Mouse (Mus musculus): ENCODE measurements at regions not wholly inside any gene's neighbourhood (a gene's known extent, or its start where the extent isn't known, plus 50 kb on each side); places are given as distances from the start of the nearest gene placed in this dataset.
A peak's percentile ranks its signal among the peaks of the same experiment; 100 is the strongest.

DNA sequence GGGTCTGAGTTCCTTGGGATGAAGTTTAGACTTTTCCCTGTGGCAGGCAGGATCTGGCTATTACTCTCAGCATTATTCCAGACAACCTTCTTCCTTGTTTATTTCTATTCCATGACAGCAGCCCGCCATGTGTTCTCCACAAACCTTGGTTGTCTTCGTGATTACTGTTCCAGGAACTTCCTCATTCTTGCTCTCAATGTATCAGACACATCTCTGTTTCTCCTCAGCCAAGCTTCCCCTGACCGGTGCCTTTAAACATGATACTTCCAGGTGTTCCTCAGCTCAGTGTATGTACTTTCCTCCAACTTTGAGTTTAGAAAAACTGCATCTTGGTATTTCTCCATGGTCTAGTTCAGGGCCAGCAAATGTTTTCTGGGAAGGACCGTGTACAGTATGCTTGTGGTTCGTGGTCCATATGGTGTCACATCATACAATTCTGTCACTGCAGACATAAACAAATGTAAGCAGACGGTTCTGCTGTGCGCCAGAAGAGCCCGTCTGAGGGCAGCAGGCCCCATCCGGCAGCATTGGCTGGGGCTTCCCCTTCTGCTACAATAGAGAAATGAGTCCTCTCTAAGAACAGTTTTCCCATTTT, 64.2 kb downstream of the Peg10 start:
- ATAC-seq, result peak; percentile 86
- peak; percentile 29 for DNase-seq
- no peaks in the 10 kb centered on the region for H3K4me1 ChIP-seq (ENCODE audit: insufficient read depth)
- no peak overlapping the region for H3K4me2 ChIP-seq (ENCODE audit: low read depth)
- no peaks in the 10 kb centered on the region for H3K9me3 ChIP-seq (ENCODE audit: low read length)
- 71% methylated on average over 9 of the region's 9 CpGs for WGBS
- TF ChIP-seq CTCF (IDR thresholded peaks at IDR 0.05; ENCODE audit: low read depth), result no peak
- no peaks in the 10 kb centered on the region for H3K36me3 ChIP-seq (ENCODE audit: insufficient read depth)
- H3K4me3 ChIP-seq (ENCODE audit: low read depth, low read length), result no peak overlapping the region
- no peak overlapping the region for H3K27ac ChIP-seq (ENCODE audit: low read depth, low read length)
- H3K27me3 ChIP-seq (ENCODE audit: insufficient read depth, low read length), result no peaks in the 10 kb centered on the region
- H3K9ac ChIP-seq, result no peak overlapping the region

- no peak for DNase-seq
- 75% methylated on average over 3 of the region's 3 CpGs for WGBS
- Histone ChIP-seq H3K9ac (no peak overlapping the region), H3K27ac (ENCODE audit: low read depth, low read length) (no peak overlapping the region), H3K9me3 (ENCODE audit: low read length) (no peaks in the 10 kb centered on the region), H3K4me1 (ENCODE audit: insufficient read depth) (no peaks in the 10 kb centered on the region), H3K27me3 (ENCODE audit: insufficient read depth, low read length) (no peaks in the 10 kb centered on the region), H3K36me3 (ENCODE audit: insufficient read depth) (no peaks in the 10 kb centered on the region), H3K4me2 (ENCODE audit: low read depth) (no peak overlapping the region), H3K4me3 (ENCODE audit: low read depth, low read length) (no peak overlapping the region)
- TF ChIP-seq CTCF (IDR thresholded peaks at IDR 0.05; ENCODE audit: low read depth), result no peak
- no peak for ATAC-seq
These were observed 66.1 kb downstream of the Peg10 start for GRCm38 (mm10) chr6:4813206-4813605.

- Histone ChIP-seq H3K27ac (ENCODE audit: low read depth, low read length) (no peak overlapping the region), H3K36me3 (ENCODE audit: insufficient read depth) (no peaks in the 10 kb centered on the region), H3K4me1 (ENCODE audit: insufficient read depth) (no peaks in the 10 kb centered on the region), H3K4me2 (ENCODE audit: low read depth) (no peak overlapping the region), H3K27me3 (ENCODE audit: insufficient read depth, low read length) (no peaks in the 10 kb centered on the region), H3K9me3 (ENCODE audit: low read length) (no peaks in the 10 kb centered on the region), H3K4me3 (ENCODE audit: low read depth, low read length) (no peak overlapping the region), H3K9ac (no peak overlapping the region)
- 90% methylated on average over 3 of the region's 3 CpGs for WGBS
- TF ChIP-seq CTCF (IDR thresholded peaks at IDR 0.05; ENCODE audit: low read depth), result no peak
- ATAC-seq (no peak), DNase-seq (no peak)
These were observed 69.8 kb downstream of the Peg10 start for GRCm38 (mm10) chr6:4816856-4817255.

GRCm38 (mm10) chr6:4841241-4841640, 61.5 kb upstream of the Ppp1r9a start:
- ATAC-seq (no peak), DNase-seq (peak; percentile 18)
- Histone ChIP-seq H3K9ac (no peak overlapping the region), H3K4me2 (ENCODE audit: low read depth) (no peak overlapping the region), H3K27me3 (ENCODE audit: insufficient read depth, low read length) (no peaks in the 10 kb centered on the region), H3K9me3 (ENCODE audit: low read length) (no peaks in the 10 kb centered on the region), H3K36me3 (ENCODE audit: insufficient read depth) (no peaks in the 10 kb centered on the region), H3K4me1 (ENCODE audit: insufficient read depth) (no peaks in the 10 kb centered on the region), H3K4me3 (ENCODE audit: low read depth, low read length) (no peak overlapping the region), H3K27ac (ENCODE audit: low read depth, low read length) (no peak overlapping the region)
- WGBS, result 19% methylated on average over 1 of the region's 1 CpGs
- TF ChIP-seq CTCF (IDR thresholded peaks at IDR 0.05; ENCODE audit: low read depth), result no peak

DNA sequence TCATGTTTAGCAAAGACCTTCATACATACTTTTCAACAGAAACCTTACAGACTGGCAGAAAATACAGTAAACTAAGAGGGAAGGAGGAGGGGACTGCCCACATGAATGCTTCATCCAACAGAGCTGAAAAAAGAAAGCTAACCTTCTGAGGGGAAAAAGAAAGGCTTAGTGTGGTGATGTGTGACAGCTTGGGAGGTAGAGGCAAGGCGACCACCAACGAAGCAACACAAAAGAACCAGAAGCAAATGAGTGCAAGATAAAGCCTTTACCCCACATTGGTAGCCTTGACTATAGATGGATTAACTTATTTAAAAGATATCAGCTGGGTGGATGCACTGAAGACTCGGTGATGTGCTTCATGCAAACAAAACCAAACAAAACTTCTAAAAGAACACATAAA, 53.0 kb upstream of the Ppp1r9a start:
- H3K4me2 ChIP-seq (ENCODE audit: low read depth), result no peak overlapping the region
- H3K4me1 ChIP-seq (ENCODE audit: insufficient read depth), result no peaks in the 10 kb centered on the region
- H3K9me3 ChIP-seq (ENCODE audit: low read length), result no peaks in the 10 kb centered on the region
- no peak for TF ChIP-seq CTCF (IDR thresholded peaks at IDR 0.05; ENCODE audit: low read depth)
- no peak overlapping the region for H3K4me3 ChIP-seq (ENCODE audit: low read depth, low read length)
- ATAC-seq (no peak), DNase-seq (no peak)
- H3K27me3 ChIP-seq (ENCODE audit: insufficient read depth, low read length), result no peaks in the 10 kb centered on the region
- H3K9ac ChIP-seq, result no peak overlapping the region
- H3K36me3 ChIP-seq (ENCODE audit: insufficient read depth), result no peaks in the 10 kb centered on the region
- 13% methylated on average over 3 of the region's 3 CpGs for WGBS
- H3K27ac ChIP-seq (ENCODE audit: low read depth, low read length), result no peak overlapping the region

DNA sequence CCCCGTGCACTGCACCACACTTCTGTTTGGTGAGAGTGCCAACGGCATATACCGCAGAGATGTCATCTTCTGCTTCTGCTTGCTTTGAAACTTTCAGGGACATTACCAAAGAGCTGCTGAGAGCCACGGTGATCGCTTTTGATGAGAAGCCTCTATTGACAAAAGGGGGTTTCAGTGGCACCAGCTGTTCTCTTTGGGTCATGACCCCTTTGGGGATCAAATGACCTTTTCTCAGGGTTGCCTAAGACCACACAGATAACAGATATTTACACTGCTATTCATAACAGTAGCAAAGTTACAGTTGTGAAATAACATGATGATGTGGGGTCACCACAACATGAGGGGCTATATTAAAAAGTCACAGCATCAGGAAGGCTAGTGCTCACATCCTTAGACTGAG, 51.7 kb upstream of the Ppp1r9a start:
- Histone ChIP-seq H3K4me1 (ENCODE audit: insufficient read depth) (no peaks in the 10 kb centered on the region), H3K9ac (no peak overlapping the region), H3K36me3 (ENCODE audit: insufficient read depth) (no peaks in the 10 kb centered on the region), H3K4me2 (ENCODE audit: low read depth) (no peak overlapping the region), H3K9me3 (ENCODE audit: low read length) (no peaks in the 10 kb centered on the region), H3K27ac (ENCODE audit: low read depth, low read length) (no peak overlapping the region), H3K27me3 (ENCODE audit: insufficient read depth, low read length) (no peaks in the 10 kb centered on the region), H3K4me3 (ENCODE audit: low read depth, low read length) (no peak overlapping the region)
- DNase-seq (no peak), ATAC-seq (no peak)
- 55% methylated on average over 5 of the region's 5 CpGs for WGBS
- no peak for TF ChIP-seq CTCF (IDR thresholded peaks at IDR 0.05; ENCODE audit: low read depth)
